Mouse (Mus musculus): Measurements from ENCODE around the gene D630003M21Rik.

Gene D630003M21Rik

GRCm38 (mm10) chr2:158228670-158229502, at the start of gene D630003M21Rik:
D630003M21Rik (minus strand) TSS chr2:158229222.
- DNase-seq (ENCODE audit: low spot score in 2 of 2) = no peak

GRCm38 (mm10) chr2:158276878-158277277, 47.9 kb upstream of the D630003M21Rik start:
- DNase-seq (ENCODE audit: low spot score in 2 of 2) = no peak

- DNase-seq (ENCODE audit: low spot score in 2 of 2) = no peak
Observed at GRCm38 (mm10) chr2:158276451-158276850, 47.4 kb upstream of the D630003M21Rik start.

- DNase-seq (ENCODE audit: low spot score in 2 of 2) = no peak
Observed at GRCm38 (mm10) chr2:158275811-158276210, 46.8 kb upstream of the D630003M21Rik start.

- no peak for DNase-seq (ENCODE audit: low spot score in 2 of 2)
Observed at GRCm38 (mm10) chr2:158275349-158275748, 46.3 kb upstream of the D630003M21Rik start.

GRCm38 (mm10) chr2:158273646-158274045, 44.6 kb upstream of the D630003M21Rik start:
- DNase-seq (ENCODE audit: low spot score in 2 of 2) = no peak

GRCm38 (mm10) chr2:158270017-158270416, 41.0 kb upstream of the D630003M21Rik start:
- no peak for DNase-seq (ENCODE audit: low spot score in 2 of 2)

GRCm38 (mm10) chr2:158264877-158265276, 35.9 kb upstream of the D630003M21Rik start:
- DNase-seq (ENCODE audit: low spot score in 2 of 2) = no peak

- DNase-seq (ENCODE audit: low spot score in 2 of 2) = no peak
Observed at GRCm38 (mm10) chr2:158259498-158259897, 30.5 kb upstream of the D630003M21Rik start.

GRCm38 (mm10) chr2:158258781-158259180, 29.8 kb upstream of the D630003M21Rik start:
- peak; percentile 20 to 42 for DNase-seq (ENCODE audit: low spot score in 2 of 2)

GRCm38 (mm10) chr2:158258005-158258418, 29.0 kb upstream of the D630003M21Rik start, which contains the start of gene Bpi:
Bpi (plus strand) TSS chr2:158258094.
- DNase-seq (ENCODE audit: low spot score in 2 of 2) = no peak

GRCm38 (mm10) chr2:158256894-158257293, 27.9 kb upstream of the D630003M21Rik start:
- no peak for DNase-seq (ENCODE audit: low spot score in 2 of 2)

- no peak for DNase-seq (ENCODE audit: low spot score in 2 of 2)
Observed at GRCm38 (mm10) chr2:158253806-158254205, 24.8 kb upstream of the D630003M21Rik start.

GRCm38 (mm10) chr2:158250558-158250957, 21.5 kb upstream of the D630003M21Rik start:
- no peak for DNase-seq (ENCODE audit: low spot score in 2 of 2)

- no peak for DNase-seq (ENCODE audit: low spot score in 2 of 2)
Observed at GRCm38 (mm10) chr2:158248318-158248717, 19.3 kb upstream of the D630003M21Rik start.

GRCm38 (mm10) chr2:158247852-158248251, 18.8 kb upstream of the D630003M21Rik start:
- no peak for DNase-seq (ENCODE audit: low spot score in 2 of 2)

- no peak for DNase-seq (ENCODE audit: low spot score in 2 of 2)
Observed at GRCm38 (mm10) chr2:158245072-158245817, 16.2 kb upstream of the D630003M21Rik start.

GRCm38 (mm10) chr2:158243129-158243870, 14.3 kb upstream of the D630003M21Rik start:
- peak in 1 of 2 experiments; percentile 25 for DNase-seq (ENCODE audit: low spot score in 2 of 2)

GRCm38 (mm10) chr2:158242170-158242896, 13.3 kb upstream of the D630003M21Rik start:
- DNase-seq (ENCODE audit: low spot score in 2 of 2) = peak in 1 of 2 experiments; percentile 25

- DNase-seq (ENCODE audit: low spot score in 2 of 2) = no peak
Observed at GRCm38 (mm10) chr2:158241126-158241738, 12.2 kb upstream of the D630003M21Rik start.

- no peak for DNase-seq (ENCODE audit: low spot score in 2 of 2)
Observed at GRCm38 (mm10) chr2:158238101-158238500, 9.1 kb upstream of the D630003M21Rik start.
